Mouse (Mus musculus): ENCODE measurements around the gene 3110082J24Rik. TPM values are rescaled to one million over a fixed set of nuclear protein-coding genes. Genes with fewer than 3 reads are reported as not detected.
A peak's percentile ranks its signal among the peaks of the same experiment; 100 is the strongest.

The 3110082J24Rik gene
- not detected in 2 replicates for polyA plus RNA-seq (2012; rRNA removed)

DNA sequence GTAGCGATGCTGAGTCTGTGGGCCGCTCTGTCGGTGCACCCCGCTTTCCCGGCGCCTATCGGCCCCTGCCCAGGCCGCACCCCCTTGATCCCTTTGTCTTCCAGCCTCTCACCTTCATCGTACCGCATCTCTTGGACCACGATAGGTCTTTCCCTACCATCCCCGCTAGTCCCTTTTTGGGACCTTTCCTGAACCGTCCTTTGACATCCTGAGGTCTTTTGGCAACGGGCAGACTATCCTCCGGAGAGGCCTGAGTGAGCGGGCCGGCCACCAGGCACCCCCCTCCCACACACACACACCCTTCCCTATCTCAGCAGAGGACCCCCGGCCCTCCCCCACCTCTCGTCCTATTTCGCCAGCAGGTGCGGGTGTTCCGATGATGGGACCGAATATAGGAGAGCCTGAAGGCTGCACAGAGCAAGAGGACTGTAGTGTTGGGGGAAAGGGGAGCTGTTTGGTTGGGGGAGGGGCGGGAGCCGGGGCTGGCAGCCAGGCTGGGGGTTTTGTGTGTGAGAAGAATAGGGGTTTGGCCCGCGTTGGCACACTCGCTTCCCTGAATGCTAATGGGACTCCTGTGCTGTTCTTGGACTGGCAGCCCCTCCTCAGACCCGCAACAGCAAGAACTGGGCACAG lies at the start of gene 3110082J24Rik:
Gene 3110082J24Rik (minus strand): TSS at position 419 of the 633 bp plus-strand sequence.
- no peak for DNase-seq
- no peak within 1 kb of the TSS for H3K27ac ChIP-seq (ENCODE audit: insufficient read depth, low read depth, low read length)
- peak within 1 kb of the TSS; percentile 22; the same call in 1 of the 2 replicates for H3K4me3 ChIP-seq (ENCODE audit: insufficient read depth, low read depth, low read length)
- 8% methylated on average over 29 of the region's 29 CpGs for WGBS
- H3K36me3 ChIP-seq (ENCODE audit: control insufficient read depth, insufficient read depth, low read length): no peaks in the 10 kb centered on the region
- H3K27me3 ChIP-seq (replicated peaks; ENCODE audit: control insufficient read depth, insufficient read depth, low read length): 0 out of 2 replicates have a peak, but pooled peaks cover 1% of the 10 kb centered on the region
- H3K4me1 ChIP-seq (ENCODE audit: control insufficient read depth, insufficient read depth, low read length): no peaks in the 10 kb centered on the region
- TF ChIP-seq POLR2A (IDR thresholded peaks at IDR 0.05; ENCODE audit: low read depth, low read length) (no peak), CTCF (conservative IDR thresholded peaks at IDR 0.05; ENCODE audit: insufficient read depth, insufficient read length, low read depth, low read length) (no peak)

DNA sequence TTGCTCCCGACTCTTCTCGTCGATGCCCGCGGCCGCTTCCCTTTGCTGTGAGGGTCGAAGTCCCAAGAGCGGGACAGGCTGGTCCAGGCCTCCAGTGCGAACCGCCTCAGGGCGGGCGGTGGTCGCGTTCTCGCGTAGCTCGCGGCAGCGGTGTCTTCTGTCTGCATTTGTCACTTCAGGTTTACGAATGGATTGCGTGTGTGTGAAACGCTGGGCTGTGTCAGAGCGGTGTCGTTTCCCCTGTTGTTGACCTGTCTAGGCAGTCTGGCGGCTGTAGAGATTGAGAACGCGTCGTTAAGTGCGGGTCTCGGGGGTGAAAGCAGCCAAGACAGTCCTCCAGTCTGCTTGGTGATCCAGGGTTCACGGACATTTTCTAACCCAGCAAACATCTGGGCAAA lies 49.5 kb upstream of the 3110082J24Rik start:
- H3K27ac ChIP-seq (ENCODE audit: insufficient read depth, low read depth, low read length): peak overlapping the region; percentile 100
- H3K4me3 ChIP-seq (ENCODE audit: insufficient read depth, low read depth, low read length): peak overlapping the region; percentile 96
- H3K4me1 ChIP-seq (ENCODE audit: control insufficient read depth, insufficient read depth, low read length): peaks cover 9% of the 10 kb centered on the region; the same call in 1 of the 2 replicates
- DNase-seq: no peak
- H3K27me3 ChIP-seq (replicated peaks; ENCODE audit: control insufficient read depth, insufficient read depth, low read length): no peaks in the 10 kb centered on the region
- H3K36me3 ChIP-seq (ENCODE audit: control insufficient read depth, insufficient read depth, low read length): no peaks in the 10 kb centered on the region
- under 1% methylated on average over 31 of the region's 31 CpGs for WGBS
- TF ChIP-seq CTCF (conservative IDR thresholded peaks at IDR 0.05; ENCODE audit: insufficient read depth, insufficient read length, low read depth, low read length) (no peak), POLR2A (IDR thresholded peaks at IDR 0.05; ENCODE audit: low read depth, low read length) (no peak)

DNA sequence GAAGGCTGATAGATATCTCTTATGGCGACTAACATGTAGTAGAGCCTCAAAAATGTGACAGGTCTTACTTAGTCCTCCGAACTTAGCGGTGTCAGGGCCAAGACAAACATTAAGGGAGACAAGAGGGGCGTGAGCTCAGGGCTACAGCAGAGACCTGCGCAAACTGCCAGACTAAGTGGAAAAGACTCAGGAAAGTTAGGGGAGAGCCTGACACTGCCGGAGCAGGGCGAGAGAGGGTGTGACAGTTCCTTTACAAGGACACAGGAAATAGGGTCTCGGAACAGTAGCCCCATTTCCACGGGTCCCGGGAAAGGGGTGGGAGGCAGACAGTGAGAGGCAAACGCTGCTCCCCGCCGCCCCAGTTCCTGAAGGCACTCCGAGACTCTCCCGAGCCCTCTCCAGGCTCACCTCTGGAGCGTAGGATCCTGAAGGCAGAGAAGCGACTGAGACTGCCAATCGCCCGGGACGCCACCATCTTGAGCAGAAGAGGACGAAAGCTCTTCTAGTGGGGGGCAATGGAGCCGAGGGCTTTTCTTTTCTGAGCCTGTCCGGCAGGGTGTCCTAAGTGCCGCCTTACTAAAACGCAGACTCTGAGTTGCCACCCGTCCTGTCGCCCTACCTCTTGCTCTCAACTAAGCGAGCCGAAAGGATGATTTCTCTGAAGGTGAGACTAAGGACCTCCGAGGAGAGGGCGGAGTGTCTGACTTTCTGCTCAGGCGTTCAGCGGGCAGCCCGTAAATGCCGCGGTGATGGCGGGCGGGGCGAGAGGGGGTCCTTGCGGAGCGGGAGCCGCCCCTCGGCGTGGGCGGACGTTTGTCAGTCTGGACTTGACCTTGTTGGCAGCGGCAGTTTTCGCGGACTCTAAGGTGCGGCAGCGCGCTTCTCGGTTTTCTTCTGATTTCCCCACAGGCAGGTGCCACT lies 48.8 kb upstream of the 3110082J24Rik start, which contains the start of the genes Hadha and Hadhb:
Gene Hadha (minus strand): TSS at position 689 of the 921 bp plus-strand sequence.
Gene Hadhb (plus strand): TSS at position 775 of the 921 bp plus-strand sequence.
- peak; percentile 95 for DNase-seq
- no peak for TF ChIP-seq CTCF (conservative IDR thresholded peaks at IDR 0.05; ENCODE audit: insufficient read depth, insufficient read length, low read depth, low read length)
- peak; percentile 86 for TF ChIP-seq POLR2A (IDR thresholded peaks at IDR 0.05; ENCODE audit: low read depth, low read length)
- Histone ChIP-seq H3K27ac (ENCODE audit: insufficient read depth, low read depth, low read length) (peak within 1 kb of the TSS; percentile 100), H3K4me1 (ENCODE audit: control insufficient read depth, insufficient read depth, low read length) (peaks cover 9% of the 10 kb centered on the region; the same call in 1 of the 2 replicates), H3K27me3 (replicated peaks; ENCODE audit: control insufficient read depth, insufficient read depth, low read length) (no peaks in the 10 kb centered on the region), H3K4me3 (ENCODE audit: insufficient read depth, low read depth, low read length) (peak within 1 kb of the TSS; percentile 96), H3K36me3 (ENCODE audit: control insufficient read depth, insufficient read depth, low read length) (no peaks in the 10 kb centered on the region)
- under 1% methylated on average over 53 of the region's 53 CpGs for WGBS

DNA sequence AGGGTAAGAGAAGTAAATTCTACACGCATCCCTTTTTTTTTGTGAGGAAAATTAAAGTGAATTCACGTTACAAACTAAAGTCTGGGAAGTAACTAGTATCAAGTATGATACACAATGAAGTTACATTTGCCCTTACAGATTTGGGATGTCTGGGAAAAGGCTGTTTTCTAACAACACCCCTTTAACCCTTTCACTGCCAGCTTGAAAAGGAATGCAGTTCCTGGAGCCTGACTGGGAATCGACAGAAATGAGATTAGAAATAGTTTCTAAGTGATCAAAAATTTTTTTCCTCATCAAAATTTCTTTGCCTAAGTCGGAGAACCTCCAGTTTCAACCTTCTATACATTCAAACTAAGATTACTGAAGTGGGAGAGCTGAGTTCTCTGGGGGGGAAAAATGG lies 48.1 kb upstream of the 3110082J24Rik start:
- Histone ChIP-seq H3K27me3 (replicated peaks; ENCODE audit: control insufficient read depth, insufficient read depth, low read length) (no peaks in the 10 kb centered on the region), H3K4me1 (ENCODE audit: control insufficient read depth, insufficient read depth, low read length) (peaks cover 12% of the 10 kb centered on the region; the same call in 1 of the 2 replicates), H3K36me3 (ENCODE audit: control insufficient read depth, insufficient read depth, low read length) (no peaks in the 10 kb centered on the region; the same call in 1 of the 2 replicates), H3K27ac (ENCODE audit: insufficient read depth, low read depth, low read length) (no peak overlapping the region), H3K4me3 (ENCODE audit: insufficient read depth, low read depth, low read length) (peak overlapping the region; percentile 96)
- peak; percentile 17 for DNase-seq
- 14% methylated on average over 4 of the region's 4 CpGs for WGBS
- TF ChIP-seq CTCF (conservative IDR thresholded peaks at IDR 0.05; ENCODE audit: insufficient read depth, insufficient read length, low read depth, low read length) (no peak), POLR2A (IDR thresholded peaks at IDR 0.05; ENCODE audit: low read depth, low read length) (no peak)

DNA sequence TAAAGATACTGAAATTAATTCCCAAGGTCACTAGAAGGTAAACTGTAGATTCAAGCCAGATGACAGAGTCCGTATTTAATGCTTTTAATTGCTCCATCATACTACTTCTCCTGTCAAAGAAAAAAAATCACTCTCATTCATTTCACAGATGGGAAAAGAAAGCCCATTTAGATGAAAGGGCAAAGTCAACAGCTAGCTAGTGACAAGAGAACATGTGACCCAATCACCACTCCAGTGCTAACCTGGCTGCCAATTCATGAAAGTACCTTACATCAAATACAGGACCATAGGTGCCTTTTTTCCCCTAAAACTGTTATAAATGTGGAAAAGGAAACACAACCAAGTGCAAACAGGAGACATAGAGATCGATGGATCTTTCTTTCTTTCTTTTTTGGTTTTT lies 47.3 kb upstream of the 3110082J24Rik start:
- Histone ChIP-seq H3K4me1 (ENCODE audit: control insufficient read depth, insufficient read depth, low read length) (peaks cover 12% of the 10 kb centered on the region; the same call in 1 of the 2 replicates), H3K27ac (ENCODE audit: insufficient read depth, low read depth, low read length) (peak overlapping the region; percentile 45), H3K4me3 (ENCODE audit: insufficient read depth, low read depth, low read length) (no peak overlapping the region), H3K27me3 (replicated peaks; ENCODE audit: control insufficient read depth, insufficient read depth, low read length) (no peaks in the 10 kb centered on the region), H3K36me3 (ENCODE audit: control insufficient read depth, insufficient read depth, low read length) (no peaks in the 10 kb centered on the region; the same call in 1 of the 2 replicates)
- TF ChIP-seq POLR2A (IDR thresholded peaks at IDR 0.05; ENCODE audit: low read depth, low read length) (no peak), CTCF (conservative IDR thresholded peaks at IDR 0.05; ENCODE audit: insufficient read depth, insufficient read length, low read depth, low read length) (no peak)
- peak; percentile 39 for DNase-seq
- 70% methylated on average over 2 of the region's 2 CpGs for WGBS

DNA sequence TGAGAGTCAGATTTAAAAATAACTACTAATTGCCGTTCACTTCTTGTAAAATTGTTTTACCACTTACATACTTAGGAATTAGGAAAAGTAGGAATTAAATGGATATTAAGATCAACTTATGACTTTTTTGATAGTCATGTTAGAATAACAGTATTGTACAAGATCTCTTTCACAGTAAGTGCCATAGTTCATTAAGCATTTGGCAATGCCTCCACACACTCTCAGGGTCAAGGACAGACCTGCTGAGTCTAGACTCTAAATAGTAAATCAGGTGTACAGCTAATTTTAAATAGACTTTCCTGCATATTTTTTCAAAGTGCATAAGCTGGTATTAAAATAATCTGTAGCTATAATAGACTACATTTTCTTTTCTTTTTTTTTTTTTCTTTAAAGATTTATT lies 46.5 kb upstream of the 3110082J24Rik start:
- WGBS: 24% methylated on average over 1 of the region's 1 CpGs
- TF ChIP-seq POLR2A (IDR thresholded peaks at IDR 0.05; ENCODE audit: low read depth, low read length) (no peak), CTCF (conservative IDR thresholded peaks at IDR 0.05; ENCODE audit: insufficient read depth, insufficient read length, low read depth, low read length) (no peak)
- Histone ChIP-seq H3K36me3 (ENCODE audit: control insufficient read depth, insufficient read depth, low read length) (no peaks in the 10 kb centered on the region; the same call in 1 of the 2 replicates), H3K4me1 (ENCODE audit: control insufficient read depth, insufficient read depth, low read length) (peaks cover 12% of the 10 kb centered on the region; the same call in 1 of the 2 replicates), H3K27ac (ENCODE audit: insufficient read depth, low read depth, low read length) (no peak overlapping the region), H3K4me3 (ENCODE audit: insufficient read depth, low read depth, low read length) (no peak overlapping the region), H3K27me3 (replicated peaks; ENCODE audit: control insufficient read depth, insufficient read depth, low read length) (no peaks in the 10 kb centered on the region)
- peak; percentile 63 for DNase-seq

Data from kidney, adult 2 months (tissue).